ENCODE assay signal across 9 mouse cellular contexts in the genomic region with DNA sequence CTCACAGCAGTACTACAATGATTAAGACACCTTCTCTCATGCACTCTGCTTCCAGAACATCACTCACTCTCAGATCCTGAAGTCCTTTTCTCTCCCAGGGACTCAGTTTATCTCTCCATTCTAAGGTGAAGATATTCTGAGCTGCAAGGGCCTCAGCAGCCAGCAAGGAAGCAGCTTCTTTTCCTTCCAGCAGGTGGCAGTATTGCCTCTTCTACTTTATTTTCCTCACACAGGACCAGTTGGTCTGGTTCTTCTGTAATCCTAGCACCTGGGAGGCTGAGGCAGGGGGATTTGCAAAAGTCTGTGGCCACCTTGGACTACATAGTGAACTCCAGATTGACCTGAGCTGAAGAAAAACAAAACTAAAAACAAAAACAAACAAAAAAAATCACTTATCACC. TPM values are rescaled to one million over a fixed set of nuclear protein-coding genes. Genes with fewer than 3 reads are reported as not detected.
A peak's percentile ranks its signal among the peaks of the same experiment; 100 is the strongest.
DNase-seq lines count a peak whose midpoint lies in the region; ATAC-seq and TF ChIP-seq lines count a peak whose summit lies in the region.
"Had no signal": no experiment of that assay in that cellular context is flagged by ENCODE, and none has a peak within 500 bp of the region (broad histone marks: within the 10 kb centered on the region; RNA-seq: fewer than 3 reads in every experiment).

No protein-coding gene starts in this region.

- no peak for ATAC-seq in heart, postnatal 0 days (ENCODE audit: insufficient read depth, low read depth)
- no peak for ATAC-seq in monocyte, adult 5-6 weeks (replicated peaks; ENCODE audit: insufficient number of reproducible peaks, low FRiP score, low TSS enrichment, poor library complexity, severe bottlenecking)

- H3K9me3 ChIP-seq in heart, postnatal 0 days (replicated peaks; ENCODE audit: control insufficient read depth, low read length): no peaks in the 10 kb centered on the region
- H3K9me3 ChIP-seq: embryonic facial prominence, embryonic 15.5 days had no signal

- peaks cover 4% of the 10 kb centered on the region; the same call in 1 of the 2 replicates for H3K27me3 ChIP-seq in heart, postnatal 0 days (ENCODE audit: control insufficient read depth, insufficient read depth, low read length)

- TF ChIP-seq CTCF in heart, postnatal 0 days (IDR thresholded peaks at IDR 0.05; ENCODE audit: low read depth): peak; percentile 88

- peak; percentile 67 for DNase-seq in heart, postnatal 0 days (ENCODE audit: low spot score)
- DNase-seq in heart, postnatal 25 days (ENCODE audit: low spot score): no peak
- peak; percentile 69 for DNase-seq in thymus, postnatal 0 days (ENCODE audit: low spot score)
- no peak for DNase-seq in thymus, adult 18-20 months
- DNase-seq in c-Kit-positive CD71-negative TER-119-negative erythroid progenitor cells, embryonic 14.5 days (ENCODE audit: low read depth): peak; percentile 56
- DNase-seq in heart, postnatal 14 days: peak; percentile 31 to 61
- peak; percentile 46 for DNase-seq in lung, postnatal 10 days

- intact Hi-C loops in heart, postnatal 25 days (cut with DNase I): loop anchor here (1.0 kb wide), 1 partner anchor 21 kb away; no protein-coding TSS in a partner anchor
- intact Hi-C loops in heart, postnatal 14 days (cut with DNase I): loop anchor here (1.0 kb wide), 1 partner anchor 21 kb away; no protein-coding TSS in a partner anchor

- H3K4me3 ChIP-seq in heart, postnatal 0 days (ENCODE audit: low read depth, low read length): no peak overlapping the region
- H3K4me3 ChIP-seq: embryonic facial prominence, embryonic 15.5 days had no signal

- no peaks in the 10 kb centered on the region for H3K4me1 ChIP-seq in heart, postnatal 0 days (ENCODE audit: control insufficient read depth, insufficient read depth)
- H3K4me1 ChIP-seq: embryonic facial prominence, embryonic 15.5 days had no signal

- no peaks in the 10 kb centered on the region for H3K36me3 ChIP-seq in heart, postnatal 0 days (replicated peaks; ENCODE audit: control insufficient read depth, insufficient read depth, low read length)
- H3K36me3 ChIP-seq: embryonic facial prominence, embryonic 15.5 days had no signal

- H3K9ac ChIP-seq in heart, postnatal 0 days (replicated peaks; ENCODE audit: low read depth, low read length): no peak overlapping the region
- H3K9ac ChIP-seq: embryonic facial prominence, embryonic 15.5 days had no signal

- TF ChIP-seq EP300 in heart, postnatal 0 days (IDR thresholded peaks at IDR 0.05; ENCODE audit: low read depth): no peak

- no peak overlapping the region for H3K4me2 ChIP-seq in heart, postnatal 0 days (ENCODE audit: low read depth, low read length)
- H3K4me2 ChIP-seq: embryonic facial prominence, embryonic 15.5 days had no signal

- no peak overlapping the region for H3K27ac ChIP-seq in heart, postnatal 0 days (ENCODE audit: low read depth)
- H3K27ac ChIP-seq: embryonic facial prominence, embryonic 15.5 days had no signal

RNA-seq across cellular contexts. Expression of gene Npas4, which starts 8.3 kb away (rescaled TPM):
- total RNA-seq in heart, postnatal 0 days (2014; rRNA removed; ENCODE audit: low replicate concordance): 0.15 TPM in 1 of 2 replicates, not detected in the other
- polyA plus RNA-seq in heart, postnatal 0 days (2015; fragmentation: Nextera tagmentation; extraction: Ambion mirVana): 0.03 TPM in 1 of 2 replicates, not detected in the other
- under 1 TPM in 1 of 2 experiments, not detected in 1; 0.06 TPM for total RNA-seq in heart, postnatal 25 days (2021)
- not detected in 2 replicates for polyA plus RNA-seq in thymus, postnatal 0 days (2015; fragmentation: Nextera tagmentation; extraction: Ambion mirVana)
- not detected for total RNA-seq in heart, postnatal 14 days (2021)
- total RNA-seq in monocyte, adult 5-6 weeks (2017): not detected in 3 replicates
- polyA plus RNA-seq: embryonic facial prominence, embryonic 15.5 days had no signal

RNA-seq across cellular contexts. Expression of gene Mrpl11, which starts 19.8 kb away (rescaled TPM):
- 35.0 and 61.4 TPM in 2 replicates for total RNA-seq in heart, postnatal 0 days (2014; rRNA removed; ENCODE audit: low replicate concordance)
- polyA plus RNA-seq in heart, postnatal 0 days (2015; fragmentation: Nextera tagmentation; extraction: Ambion mirVana): 128 and 131 TPM in 2 replicates
- total RNA-seq in heart, postnatal 25 days (2021): 10 to 100 TPM; 70.9 to 73.2 TPM
- 106 and 107 TPM in 2 replicates for polyA plus RNA-seq in thymus, postnatal 0 days (2015; fragmentation: Nextera tagmentation; extraction: Ambion mirVana)
- total RNA-seq in heart, postnatal 14 days (2021): 10 to 100 TPM; 54.4 to 59.0 TPM
- 17.6 to 27.9 TPM (median 17.8 TPM) in 3 replicates for total RNA-seq in monocyte, adult 5-6 weeks (2017)

RNA-seq across cellular contexts. Expression of gene Peli3, which starts 38.8 kb away (rescaled TPM):
- 0.76 TPM in 1 of 2 replicates, not detected in the other for total RNA-seq in heart, postnatal 0 days (2014; rRNA removed; ENCODE audit: low replicate concordance)
- polyA plus RNA-seq in heart, postnatal 0 days (2015; fragmentation: Nextera tagmentation; extraction: Ambion mirVana): 0.27 and 0.31 TPM in 2 replicates
- total RNA-seq in heart, postnatal 25 days (2021): 1 to 10 TPM; 1.0 to 1.3 TPM
- 0.47 and 0.81 TPM in 2 replicates for polyA plus RNA-seq in thymus, postnatal 0 days (2015; fragmentation: Nextera tagmentation; extraction: Ambion mirVana)
- 1 to 10 TPM in 1 of 2 experiments, under 1 TPM in 1; 0.73 to 1.1 TPM for total RNA-seq in heart, postnatal 14 days (2021)
- total RNA-seq in monocyte, adult 5-6 weeks (2017): not detected in 3 replicates

RNA-seq across cellular contexts. Expression of gene Slc29a2, which starts 41.9 kb away (rescaled TPM):
- 13.8 and 17.3 TPM in 2 replicates for total RNA-seq in heart, postnatal 0 days (2014; rRNA removed; ENCODE audit: low replicate concordance)
- 11.5 and 11.7 TPM in 2 replicates for polyA plus RNA-seq in heart, postnatal 0 days (2015; fragmentation: Nextera tagmentation; extraction: Ambion mirVana)
- 10 to 100 TPM; 12.2 to 13.3 TPM for total RNA-seq in heart, postnatal 25 days (2021)
- 1.5 and 1.7 TPM in 2 replicates for polyA plus RNA-seq in thymus, postnatal 0 days (2015; fragmentation: Nextera tagmentation; extraction: Ambion mirVana)
- total RNA-seq in heart, postnatal 14 days (2021): 10 to 100 TPM; 15.2 to 15.3 TPM
- total RNA-seq in monocyte, adult 5-6 weeks (2017): 0.97 TPM in 1 of 3 replicates, not detected in the others

RNA-seq across cellular contexts. Expression of gene Dpp3, which starts 53.7 kb away (rescaled TPM):
- total RNA-seq in heart, postnatal 0 days (2014; rRNA removed; ENCODE audit: low replicate concordance): 60.1 and 116 TPM in 2 replicates
- 40.8 and 44.3 TPM in 2 replicates for polyA plus RNA-seq in heart, postnatal 0 days (2015; fragmentation: Nextera tagmentation; extraction: Ambion mirVana)
- total RNA-seq in heart, postnatal 25 days (2021): 10 to 100 TPM; 17.5 to 19.6 TPM
- 101 and 102 TPM in 2 replicates for polyA plus RNA-seq in thymus, postnatal 0 days (2015; fragmentation: Nextera tagmentation; extraction: Ambion mirVana)
- 10 to 100 TPM; 25.4 to 26.0 TPM for total RNA-seq in heart, postnatal 14 days (2021)
- total RNA-seq in monocyte, adult 5-6 weeks (2017): 38.4 to 56.8 TPM (median 49.0 TPM) in 3 replicates

Comparison
In these comparisons a context has a peak if more than half of its experiments do, and no peak if none do; other contexts are left out.
1. DNase-seq: peak in heart, postnatal 0 days (single experiment), thymus, postnatal 0 days (single experiment), c-Kit-positive CD71-negative TER-119-negative erythroid progenitor cells, embryonic 14.5 days (single experiment), heart, postnatal 14 days (2 of 2) and lung, postnatal 10 days (single experiment); none in heart, postnatal 25 days (single experiment) and thymus, adult 18-20 months (0 of 2).